Mouse (Mus musculus) gastrocnemius, postnatal 4 days (tissue): ENCODE data around the gene Emc7. TPM values are rescaled to one million over a fixed set of nuclear protein-coding genes. Genes with fewer than 3 reads are reported as not detected.

Experiments
- DNase-seq, 2 experiments: peaks; one replicate each; pipeline ENCODE4 v3.0.0; 2021 to 2022; ENCODE audit warnings: low spot score in 2 of 2, mixed read lengths in 2 of 2
- total RNA-seq, 2 experiments: library from RNA; stranded (reverse); gene quantifications; 2 replicates each; pipeline ENCODE4 v1.2.3; 2021

Gene Emc7
- total RNA-seq, 2 experiments from 2014 or later: 15.1 to 16.7 TPM

DNA sequence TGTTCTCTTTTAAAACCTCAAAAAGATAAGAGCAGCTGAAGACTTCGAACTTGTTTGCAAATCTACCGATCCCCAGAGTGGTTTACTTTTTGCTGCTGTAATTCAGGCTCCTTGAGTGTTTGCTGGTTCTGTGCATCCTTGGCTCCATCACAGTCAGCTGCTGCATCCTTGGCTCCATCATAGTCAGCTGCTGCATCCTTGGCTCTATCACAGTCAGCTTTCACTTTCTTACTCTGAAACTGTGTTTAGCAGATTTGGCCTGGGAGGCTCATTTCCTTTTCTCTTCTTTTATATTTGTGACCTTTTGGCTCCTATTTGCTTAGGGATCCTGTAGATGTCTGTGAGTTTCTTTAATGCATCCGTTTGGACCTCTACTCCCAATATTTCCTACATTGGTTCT, 62.4 kb downstream of the Emc7 start:
- no peak for DNase-seq

DNA sequence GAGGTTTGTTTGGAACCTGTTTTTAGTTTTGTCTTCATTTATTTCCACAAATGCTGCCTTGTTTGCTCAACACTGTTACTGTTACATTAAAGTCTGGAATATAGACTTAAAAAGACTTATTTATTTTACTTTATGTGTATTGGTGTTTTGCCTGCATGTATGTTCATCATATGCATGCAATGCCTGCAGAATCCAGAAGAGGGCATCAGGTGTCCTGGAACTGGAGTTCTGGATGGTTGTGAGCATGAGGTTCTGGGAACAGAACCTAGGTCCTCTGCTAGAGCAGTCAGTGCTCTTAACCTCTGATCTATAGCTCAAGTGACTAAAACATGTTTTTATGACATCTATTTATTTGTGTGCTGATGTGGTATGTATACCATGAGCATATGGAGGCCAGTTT, 63.7 kb downstream of the Emc7 start:
- DNase-seq: no peak

DNA sequence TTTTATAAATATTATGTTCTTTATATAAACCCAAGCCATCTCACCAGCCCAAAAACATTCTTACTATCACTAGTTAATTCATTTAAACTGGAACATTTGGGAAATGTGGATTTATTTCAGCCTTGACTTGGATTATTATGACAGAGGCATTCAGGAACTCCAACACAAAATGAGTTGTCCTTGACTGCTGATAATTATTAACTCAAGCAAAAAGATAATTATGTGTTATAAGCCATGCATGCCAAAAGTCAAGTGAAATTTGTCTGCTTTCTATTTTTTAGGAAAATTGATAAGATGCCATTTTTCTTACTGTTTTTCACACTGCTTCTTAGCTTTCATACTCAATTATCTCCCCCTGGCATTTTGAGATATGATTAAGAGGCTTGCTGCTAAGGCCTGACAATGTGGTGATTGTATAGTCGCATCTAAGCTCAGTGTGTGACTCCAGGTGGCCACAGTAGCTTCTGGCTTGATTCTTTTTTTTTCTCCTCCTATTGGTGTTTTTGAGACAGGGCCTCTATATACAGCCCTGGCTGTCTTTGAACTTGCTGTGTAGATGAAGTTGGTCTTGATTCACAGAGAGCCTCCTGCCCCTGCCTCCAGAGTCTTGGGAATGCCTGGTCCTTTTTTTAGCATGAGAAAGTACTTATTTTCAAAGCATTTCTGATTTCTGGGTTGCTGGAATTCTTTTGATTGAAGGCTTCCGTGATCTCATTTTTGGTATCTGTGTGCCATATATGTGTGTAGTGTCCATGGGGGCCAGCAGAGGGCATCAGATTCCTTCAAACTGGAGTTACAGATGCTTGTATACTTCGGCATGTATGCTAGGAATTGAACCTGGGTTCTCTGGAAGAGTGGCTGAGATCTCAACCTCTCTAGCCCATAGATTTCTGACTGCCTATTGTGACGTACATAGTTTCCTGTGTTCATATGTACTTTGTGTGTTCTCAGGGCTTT, 66.0 kb downstream of the Emc7 start:
- DNase-seq: no peak

Other genes with a start within 250 kb of the Emc7 start
- 1 to 10 TPM; 5.0 to 5.5 TPM for gene Lpcat4, start 215.5 kb upstream of the Emc7 start, total RNA-seq
- not detected for gene Nutm1, start 195.7 kb upstream of the Emc7 start, total RNA-seq
- 10 to 100 TPM; 51.2 to 52.0 TPM for gene Nop10, start 193.1 kb upstream of the Emc7 start, total RNA-seq
- 10 to 100 TPM; 41.1 to 50.6 TPM for gene Slc12a6, start 189.2 kb upstream of the Emc7 start, total RNA-seq
- not detected for gene Gm21985, start 188.7 kb upstream of the Emc7 start, total RNA-seq
- gene Emc4, start 87.0 kb upstream of the Emc7 start, total RNA-seq: 10 to 100 TPM; 65.4 to 71.6 TPM
- gene Katnbl1, start 75.8 kb upstream of the Emc7 start, total RNA-seq: 10 to 100 TPM; 14.7 to 15.5 TPM
- not detected for gene Chrm5, start 25.8 kb downstream of the Emc7 start, total RNA-seq
- 10 to 100 TPM; 13.7 to 14.4 TPM for gene Aven, start 38.0 kb downstream of the Emc7 start, total RNA-seq